Mouse (Mus musculus): ENCODE measurements around the gene Fto. TPM values are rescaled to one million over a fixed set of nuclear protein-coding genes. Genes with fewer than 3 reads are reported as not detected.

Fto gene
- polyA plus RNA-seq, 1 experiment from 2014 or later, result 110 TPM

GRCm38 (mm10) chr8:91463757-91464156, 150.4 kb downstream of the Fto start:
- ATAC-seq (ENCODE audit: low FRiP score), result no peak
- Histone ChIP-seq H3K4me2 (no peak overlapping the region), H3K9me3 (ENCODE audit: control insufficient read depth, low read length) (no peaks in the 10 kb centered on the region), H3K4me3 (ENCODE audit: low read depth, low read length) (no peak overlapping the region), H3K36me3 (ENCODE audit: control insufficient read depth, insufficient read depth, low read length) (no peaks in the 10 kb centered on the region), H3K9ac (ENCODE audit: low read length) (no peak overlapping the region), H3K27me3 (ENCODE audit: control insufficient read depth, insufficient read depth, low read length) (no peaks in the 10 kb centered on the region), H3K4me1 (ENCODE audit: control insufficient read depth, insufficient read depth, low read length) (no peaks in the 10 kb centered on the region), H3K27ac (ENCODE audit: low read depth, low read length) (no peak overlapping the region)
- 81% methylated on average over 2 of the region's 2 CpGs for WGBS
- peak; percentile 54 for DNase-seq (ENCODE audit: low spot score, missing footprints)

- Histone ChIP-seq H3K4me3 (ENCODE audit: low read depth, low read length) (no peak overlapping the region), H3K4me2 (no peak overlapping the region), H3K27ac (ENCODE audit: low read depth, low read length) (no peak overlapping the region), H3K4me1 (ENCODE audit: control insufficient read depth, insufficient read depth, low read length) (no peaks in the 10 kb centered on the region), H3K27me3 (ENCODE audit: control insufficient read depth, insufficient read depth, low read length) (no peaks in the 10 kb centered on the region), H3K9me3 (ENCODE audit: control insufficient read depth, low read length) (no peaks in the 10 kb centered on the region), H3K36me3 (ENCODE audit: control insufficient read depth, insufficient read depth, low read length) (no peaks in the 10 kb centered on the region), H3K9ac (ENCODE audit: low read length) (no peak overlapping the region)
- ATAC-seq (ENCODE audit: low FRiP score) (no peak), DNase-seq (ENCODE audit: low spot score, missing footprints) (peak; percentile 39)
- WGBS, result 95% methylated on average over 3 of the region's 3 CpGs
Observed at GRCm38 (mm10) chr8:91467463-91467862, 154.1 kb downstream of the Fto start.

- Histone ChIP-seq H3K9me3 (ENCODE audit: control insufficient read depth, low read length) (no peaks in the 10 kb centered on the region), H3K36me3 (ENCODE audit: control insufficient read depth, insufficient read depth, low read length) (no peaks in the 10 kb centered on the region), H3K4me3 (ENCODE audit: low read depth, low read length) (no peak overlapping the region), H3K9ac (ENCODE audit: low read length) (no peak overlapping the region), H3K4me2 (no peak overlapping the region), H3K27me3 (ENCODE audit: control insufficient read depth, insufficient read depth, low read length) (no peaks in the 10 kb centered on the region), H3K27ac (ENCODE audit: low read depth, low read length) (no peak overlapping the region), H3K4me1 (ENCODE audit: control insufficient read depth, insufficient read depth, low read length) (no peaks in the 10 kb centered on the region)
- no peak for DNase-seq (ENCODE audit: low spot score, missing footprints)
- 94% methylated on average over 8 of the region's 8 CpGs for WGBS
- ATAC-seq (ENCODE audit: low FRiP score), result no peak
Observed at GRCm38 (mm10) chr8:91467881-91468534, 154.7 kb downstream of the Fto start.

DNA sequence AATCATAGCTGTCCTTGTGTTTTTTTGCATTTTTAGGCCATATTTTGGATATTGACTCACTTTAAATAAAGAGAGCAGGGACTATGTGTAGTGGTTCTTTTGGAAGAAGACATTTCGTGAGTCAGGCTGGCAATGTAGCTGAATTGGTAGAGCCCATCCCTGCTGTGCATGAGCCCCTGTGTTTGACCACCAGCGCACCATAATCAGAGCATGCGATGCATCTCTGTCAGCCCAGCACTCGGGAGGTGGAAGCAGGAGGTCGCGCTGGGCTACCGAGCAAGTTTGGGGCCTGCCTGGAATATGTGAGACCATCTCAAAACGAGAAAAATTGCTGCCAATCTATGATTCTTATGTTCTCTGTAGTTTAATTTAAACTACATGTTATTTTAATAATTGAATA, 156.1 kb downstream of the Fto start:
- Histone ChIP-seq H3K4me3 (ENCODE audit: low read depth, low read length) (no peak overlapping the region), H3K9ac (ENCODE audit: low read length) (no peak overlapping the region), H3K27me3 (ENCODE audit: control insufficient read depth, insufficient read depth, low read length) (no peaks in the 10 kb centered on the region), H3K27ac (ENCODE audit: low read depth, low read length) (no peak overlapping the region), H3K9me3 (ENCODE audit: control insufficient read depth, low read length) (no peaks in the 10 kb centered on the region), H3K4me2 (no peak overlapping the region), H3K36me3 (ENCODE audit: control insufficient read depth, insufficient read depth, low read length) (no peaks in the 10 kb centered on the region), H3K4me1 (ENCODE audit: control insufficient read depth, insufficient read depth, low read length) (no peaks in the 10 kb centered on the region)
- WGBS, result 91% methylated on average over 8 of the region's 8 CpGs
- no peak for ATAC-seq (ENCODE audit: low FRiP score)
- DNase-seq (ENCODE audit: low spot score, missing footprints), result peak; percentile 53

DNA sequence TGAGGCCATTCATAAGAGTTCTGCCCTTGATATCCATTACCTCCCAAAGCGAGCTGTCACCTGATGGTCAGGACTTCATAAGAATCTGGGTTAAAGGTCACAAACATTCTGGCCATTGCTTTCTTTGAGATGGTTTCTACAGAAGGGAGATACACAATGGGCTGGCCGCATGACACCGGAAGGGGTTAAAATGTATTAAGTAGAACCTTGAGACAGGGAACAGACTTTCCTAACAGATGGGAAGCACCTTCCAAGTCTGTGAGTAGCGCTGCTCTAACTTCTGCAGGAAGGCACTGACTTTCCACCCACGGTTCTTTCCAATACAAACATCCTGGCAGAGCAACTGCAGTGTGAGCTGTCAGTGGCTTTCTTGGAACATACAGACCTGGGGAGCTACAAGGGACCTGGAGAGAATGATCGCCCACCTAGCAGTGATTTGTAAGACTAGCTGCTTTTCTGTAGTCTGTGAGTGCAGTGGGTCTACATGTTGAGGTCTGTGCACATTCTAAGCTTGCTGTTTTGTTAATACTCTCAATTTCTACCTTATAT, 161.5 kb downstream of the Fto start:
- WGBS, result 86% methylated on average over 6 of the region's 6 CpGs
- ATAC-seq (ENCODE audit: low FRiP score) (no peak), DNase-seq (ENCODE audit: low spot score, missing footprints) (peak; percentile 60)
- no peaks in the 10 kb centered on the region for H3K4me1 ChIP-seq (ENCODE audit: control insufficient read depth, insufficient read depth, low read length)
- H3K27me3 ChIP-seq (ENCODE audit: control insufficient read depth, insufficient read depth, low read length), result no peaks in the 10 kb centered on the region
- no peak overlapping the region for H3K27ac ChIP-seq (ENCODE audit: low read depth, low read length)
- no peak overlapping the region for H3K9ac ChIP-seq (ENCODE audit: low read length)
- H3K4me2 ChIP-seq, result no peak overlapping the region
- H3K4me3 ChIP-seq (ENCODE audit: low read depth, low read length), result no peak overlapping the region
- H3K36me3 ChIP-seq (ENCODE audit: control insufficient read depth, insufficient read depth, low read length), result 0 out of 2 replicates have a peak, but pooled peaks cover 3% of the 10 kb centered on the region
- no peaks in the 10 kb centered on the region for H3K9me3 ChIP-seq (ENCODE audit: control insufficient read depth, low read length)

- DNase-seq (ENCODE audit: low spot score, missing footprints) (peak; percentile 51), ATAC-seq (ENCODE audit: low FRiP score) (no peak)
- no peaks in the 10 kb centered on the region for H3K27me3 ChIP-seq (ENCODE audit: control insufficient read depth, insufficient read depth, low read length)
Observed at GRCm38 (mm10) chr8:91476988-91477387, 163.7 kb downstream of the Fto start.

DNA sequence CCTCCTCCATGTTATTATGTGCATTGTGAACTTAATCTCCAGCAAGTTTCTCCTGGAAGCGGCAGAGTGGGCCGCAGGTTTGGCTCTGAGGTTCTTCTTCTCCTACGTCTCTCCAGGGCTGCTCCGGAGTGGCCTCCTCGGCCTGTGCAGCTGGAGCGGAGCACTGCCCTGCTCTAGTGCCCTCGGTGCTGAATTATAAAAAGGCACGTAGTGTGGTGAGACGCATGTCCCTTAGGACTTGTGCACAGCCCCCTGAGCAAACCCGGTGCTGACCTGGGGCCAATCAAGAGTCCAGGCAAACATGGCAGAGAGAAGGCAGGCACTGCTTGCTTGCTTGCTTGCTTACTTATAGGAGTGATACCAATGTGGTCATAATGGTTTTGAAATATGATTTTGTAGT, 164.1 kb downstream of the Fto start:
- 0 out of 2 replicates have a peak, but pooled peaks cover 3% of the 10 kb centered on the region for H3K36me3 ChIP-seq (ENCODE audit: control insufficient read depth, insufficient read depth, low read length)
- 95% methylated on average over 10 of the region's 10 CpGs for WGBS
- peak; percentile 79 for DNase-seq (ENCODE audit: low spot score, missing footprints)

More at GRCm38 (mm10) chr8:91476988-91477387, 163.7 kb downstream of the Fto start:
- Histone ChIP-seq H3K9me3 (ENCODE audit: control insufficient read depth, low read length) (no peaks in the 10 kb centered on the region), H3K4me3 (ENCODE audit: low read depth, low read length) (no peak overlapping the region), H3K27ac (ENCODE audit: low read depth, low read length) (no peak overlapping the region), H3K36me3 (ENCODE audit: control insufficient read depth, insufficient read depth, low read length) (0 out of 2 replicates have a peak, but pooled peaks cover 3% of the 10 kb centered on the region), H3K4me1 (ENCODE audit: control insufficient read depth, insufficient read depth, low read length) (no peaks in the 10 kb centered on the region), H3K4me2 (no peak overlapping the region), H3K9ac (ENCODE audit: low read length) (no peak overlapping the region)
- WGBS, result 88% methylated on average over 5 of the region's 5 CpGs

DNA sequence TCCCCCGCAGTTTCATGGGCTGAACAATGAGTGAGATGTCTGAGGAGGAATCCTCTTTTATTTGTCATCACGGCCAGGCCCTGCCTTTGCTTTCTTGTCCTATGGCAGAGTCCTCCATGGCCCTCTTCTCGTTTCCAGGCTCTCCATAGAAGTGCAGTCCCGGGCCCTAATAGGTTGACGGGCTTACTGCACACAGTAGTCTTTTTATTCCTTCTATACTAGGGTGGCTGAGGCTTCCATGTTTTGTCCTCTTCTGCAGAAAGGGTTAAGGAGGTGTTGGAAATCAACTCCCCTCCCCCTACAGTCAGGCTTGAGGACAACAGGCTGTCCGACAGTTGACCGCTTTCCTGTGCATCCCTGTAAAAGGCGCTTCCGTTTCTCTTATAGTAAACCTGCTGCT, 169.2 kb downstream of the Fto start:
- Histone ChIP-seq H3K27ac (ENCODE audit: low read depth, low read length) (no peak overlapping the region), H3K4me2 (no peak overlapping the region), H3K9me3 (ENCODE audit: control insufficient read depth, low read length) (no peaks in the 10 kb centered on the region), H3K4me3 (ENCODE audit: low read depth, low read length) (no peak overlapping the region), H3K9ac (ENCODE audit: low read length) (no peak overlapping the region), H3K4me1 (ENCODE audit: control insufficient read depth, insufficient read depth, low read length) (peaks cover 5% of the 10 kb centered on the region; the same call in 1 of the 2 replicates), H3K36me3 (ENCODE audit: control insufficient read depth, insufficient read depth, low read length) (0 out of 2 replicates have a peak, but pooled peaks cover 1% of the 10 kb centered on the region), H3K27me3 (ENCODE audit: control insufficient read depth, insufficient read depth, low read length) (no peaks in the 10 kb centered on the region)
- DNase-seq (ENCODE audit: low spot score, missing footprints) (peak; percentile 75), ATAC-seq (ENCODE audit: low FRiP score) (no peak)
- 49% methylated on average over 9 of the region's 9 CpGs for whole genome bisulfite sequencing

More for the DNA sequence above, 164.1 kb downstream of the Fto start:
- no peak overlapping the region for H3K4me3 ChIP-seq (ENCODE audit: low read depth, low read length)
- no peak overlapping the region for H3K27ac ChIP-seq (ENCODE audit: low read depth, low read length)
- no peaks in the 10 kb centered on the region for H3K4me1 ChIP-seq (ENCODE audit: control insufficient read depth, insufficient read depth, low read length)
- H3K4me2 ChIP-seq, result no peak overlapping the region
- no peak overlapping the region for H3K9ac ChIP-seq (ENCODE audit: low read length)
- no peaks in the 10 kb centered on the region for H3K27me3 ChIP-seq (ENCODE audit: control insufficient read depth, insufficient read depth, low read length)
- no peak for ATAC-seq (ENCODE audit: low FRiP score)
- no peaks in the 10 kb centered on the region for H3K9me3 ChIP-seq (ENCODE audit: control insufficient read depth, low read length)

DNA sequence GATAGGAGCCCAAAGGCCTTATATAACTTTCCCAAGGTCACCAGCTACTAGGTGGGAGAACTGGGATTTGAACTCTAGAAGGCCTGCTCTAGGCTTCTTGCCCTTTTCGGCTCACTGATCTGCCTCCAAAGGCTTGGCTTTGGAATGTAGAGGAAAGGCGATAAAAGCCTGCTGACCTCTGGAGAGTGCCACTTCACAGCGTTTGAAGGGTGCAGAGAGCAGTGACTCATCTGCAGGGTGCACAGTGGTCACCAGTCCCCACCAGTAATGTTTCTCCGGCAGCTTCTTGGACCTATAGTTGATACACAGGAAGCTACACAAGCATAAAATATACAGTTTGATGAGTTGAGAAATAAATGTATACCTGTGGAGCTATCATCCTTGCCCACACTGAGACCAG, 173.1 kb downstream of the Fto start:
- Histone ChIP-seq H3K36me3 (ENCODE audit: control insufficient read depth, insufficient read depth, low read length) (no peaks in the 10 kb centered on the region), H3K27ac (ENCODE audit: low read depth, low read length) (no peak overlapping the region), H3K9me3 (ENCODE audit: control insufficient read depth, low read length) (no peaks in the 10 kb centered on the region), H3K4me1 (ENCODE audit: control insufficient read depth, insufficient read depth, low read length) (peaks cover 31% of the 10 kb centered on the region), H3K4me3 (ENCODE audit: low read depth, low read length) (no peak overlapping the region), H3K27me3 (ENCODE audit: control insufficient read depth, insufficient read depth, low read length) (no peaks in the 10 kb centered on the region), H3K4me2 (no peak overlapping the region), H3K9ac (ENCODE audit: low read length) (no peak overlapping the region)
- DNase-seq (ENCODE audit: low spot score, missing footprints), result no peak
- no peak for ATAC-seq (ENCODE audit: low FRiP score)
- 80% methylated on average over 4 of the region's 4 CpGs for WGBS
